Mouse (Mus musculus) forebrain, embryonic 16.5 days (tissue): ENCODE measurements around the gene Tspan17. TPM values are rescaled to one million over a fixed set of nuclear protein-coding genes. Genes with fewer than 3 reads are reported as not detected.
"Not testable (repeated sequence)": the region's sequence is repeated elsewhere in the genome, so short reads cannot be mapped to it uniquely, and the experiment has no call there.

Source experiments
- ATAC-seq: fragments of 200-750 bp; cut with Nextera tagmentation; 2 replicates; pipeline ENCODE4 v1.8.0; 2017; ENCODE audit warnings: mild to moderate bottlenecking, moderate library complexity
- H3K27ac ChIP-seq: fragments of 300-500 bp; sonication (generic); 2 replicates; pipeline ENCODE4 v1.5.1; 2014; ENCODE audit warnings: low read length, control low read depth
- H3K27me3 ChIP-seq: fragments of 300-500 bp; sonication (generic); replicated peaks from 2 replicates; pipeline ENCODE4 v1.6.1; 2014; ENCODE audit warnings: low read length; ENCODE audit not compliant: control insufficient read depth, insufficient read depth
- H3K36me3 ChIP-seq: fragments of 300-500 bp; sonication (generic); 2 replicates; pipeline ENCODE4 v1.6.1; 2014; ENCODE audit not compliant: control insufficient read depth, insufficient read depth
- H3K4me1 ChIP-seq: fragments of 300-500 bp; sonication (generic); replicated peaks from 2 replicates; pipeline ENCODE4 v1.6.1; 2014; ENCODE audit warnings: low read length; ENCODE audit not compliant: control insufficient read depth, insufficient read depth
- H3K4me2 ChIP-seq: fragments of 300-500 bp; sonication (generic); 2 replicates; pipeline ENCODE4 v1.6.1; 2014; ENCODE audit warnings: mild to moderate bottlenecking, low read length, control low read depth
- H3K4me3 ChIP-seq: fragments of 300-500 bp; sonication (generic); replicated peaks from 2 replicates; pipeline ENCODE4 v1.5.1; 2014; ENCODE audit warnings: mild to moderate bottlenecking, low read length, control low read depth
- H3K9ac ChIP-seq: fragments of 300-500 bp; sonication (generic); replicated peaks from 2 replicates; pipeline ENCODE4 v1.6.1; 2014; ENCODE audit warnings: low read depth, low read length, control low read depth
- H3K9me3 ChIP-seq: fragments of 300-500 bp; sonication (generic); 2 replicates; pipeline ENCODE4 v1.6.1; 2016; ENCODE audit warnings: low read length; ENCODE audit not compliant: control insufficient read depth
- WGBS: fragments of 180-500 bp; shearing (Covaris S2); extraction: QIAGEN DNeasy Blood & Tissue Kit; methylation state at CpG from one replicate; pipeline ENCODE4 v1.1.7; 2014; 5-methylcytosine and 5-hydroxymethylcytosine counted together
- polyA plus RNA-seq: library from polyadenylated mRNA; unstranded; fragments of >200 nt; fragmentation: Nextera tagmentation; extraction: Ambion mirVana; gene quantifications from 2 replicates; pipeline ENCODE4 v1.2.1, GENCODE M21; 2015

The Tspan17 gene
- polyA plus RNA-seq, 1 experiment from 2014 or later = 29.7 TPM

GRCm38 (mm10) chr13:54783698-54784097, 5.5 kb upstream of the Tspan17 start, which contains the start of gene Eif4e1b:
Gene Eif4e1b (plus strand): TSS chr13:54783998.
- 91% methylated on average over 4 of the region's 4 CpGs for WGBS
- H3K4me3 ChIP-seq = no peak within 1 kb of the TSS
- no peak within 1 kb of the TSS for H3K4me2 ChIP-seq
- no peaks in the 10 kb centered on the region for H3K9me3 ChIP-seq
- H3K27me3 ChIP-seq = no peaks in the 10 kb centered on the region
- H3K9ac ChIP-seq = no peak within 1 kb of the TSS
- peaks cover 4% of the 10 kb centered on the region; the same call in 1 of the 2 replicates for H3K4me1 ChIP-seq
- H3K27ac ChIP-seq = no peak within 1 kb of the TSS
- no peak for ATAC-seq
- no peaks in the 10 kb centered on the region for H3K36me3 ChIP-seq

DNA sequence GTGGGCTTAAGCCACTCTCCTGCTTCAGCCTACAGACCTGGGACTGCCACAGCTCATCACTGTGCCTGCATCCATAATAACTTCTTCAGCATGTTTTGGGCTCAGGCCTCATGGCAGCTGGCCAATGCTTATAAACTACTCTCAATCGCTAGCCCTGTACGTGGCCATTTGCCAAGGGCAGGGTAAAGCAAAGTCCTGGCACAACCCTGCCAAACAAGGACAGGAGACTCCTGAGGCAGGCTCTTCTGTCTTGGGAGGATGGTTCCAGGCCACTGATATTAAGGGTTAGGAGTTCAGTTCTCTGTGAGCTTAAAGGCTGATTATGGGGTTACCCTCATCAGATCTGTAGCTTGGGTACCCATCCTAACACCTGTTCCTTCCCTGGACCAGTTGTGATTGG, 1.6 kb upstream of the Tspan17 start:
- not testable (repeated sequence) for H3K4me3 ChIP-seq, H3K4me2 ChIP-seq, H3K36me3 ChIP-seq, ATAC-seq, H3K9ac ChIP-seq, H3K27ac ChIP-seq, H3K27me3 ChIP-seq, H3K9me3 ChIP-seq
- 22% methylated on average over 2 of the region's 2 CpGs for WGBS
- H3K4me1 ChIP-seq = peaks cover 11% of the 10 kb centered on the region; the same call in 1 of the 2 replicates

- Histone ChIP-seq H3K4me1 (peaks cover 11% of the 10 kb centered on the region; the same call in 1 of the 2 replicates), H3K27ac (no peak overlapping the region)
These were observed 602 bp downstream of the Tspan17 start for GRCm38 (mm10) chr13:54789561-54790397.

DNA sequence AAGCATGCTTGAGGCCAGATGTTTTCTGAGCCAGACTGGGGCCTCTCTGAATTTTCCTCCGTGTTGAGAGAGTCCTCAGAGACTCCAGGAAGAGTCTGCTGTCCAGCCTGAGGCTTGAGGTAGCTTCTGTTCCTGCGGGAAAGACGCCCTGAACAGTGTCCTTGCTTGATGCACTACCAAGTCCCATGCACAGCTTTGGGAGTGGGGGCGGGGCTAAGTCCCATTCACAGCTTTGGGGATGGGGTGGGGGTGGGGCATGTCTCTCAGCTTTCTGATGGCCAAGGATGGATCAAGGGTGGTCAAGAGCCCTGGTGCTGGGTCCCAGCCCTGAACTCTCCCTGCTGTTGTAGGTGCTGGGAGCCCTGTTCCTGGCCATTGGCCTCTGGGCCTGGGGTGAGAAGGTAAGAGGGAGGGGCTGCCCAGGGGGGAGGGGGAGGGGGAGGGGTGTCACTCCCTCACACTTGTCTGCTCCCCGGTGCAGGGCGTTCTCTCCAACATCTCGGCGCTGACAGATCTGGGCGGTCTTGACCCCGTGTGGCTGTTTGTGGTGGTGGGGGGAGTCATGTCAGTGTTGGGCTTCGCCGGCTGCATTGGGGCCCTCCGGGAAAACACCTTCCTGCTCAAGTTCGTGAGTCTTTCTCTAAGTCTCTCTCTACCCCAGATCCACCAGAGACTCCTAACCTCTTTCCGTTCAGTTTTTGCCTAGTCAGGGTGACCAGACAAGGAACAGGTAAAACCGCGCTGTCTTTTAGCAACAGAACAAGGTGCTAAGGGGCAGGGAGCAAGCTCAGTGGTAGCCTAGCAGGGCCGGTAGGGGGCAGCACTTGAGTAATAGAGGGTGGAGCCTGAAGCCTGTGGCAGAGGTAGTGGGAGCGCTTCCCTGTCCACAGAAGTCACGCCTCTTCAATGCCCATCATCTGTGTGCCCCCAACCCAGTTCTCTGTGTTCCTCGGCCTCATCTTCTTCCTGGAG, 3.4 kb downstream of the Tspan17 start:
- no peak for ATAC-seq
- Histone ChIP-seq H3K9me3 (no peaks in the 10 kb centered on the region), H3K36me3 (no peaks in the 10 kb centered on the region), H3K4me1 (peaks cover 11% of the 10 kb centered on the region; the same call in 1 of the 2 replicates), H3K9ac (no peak overlapping the region), H3K4me3 (no peak overlapping the region), H3K4me2 (no peak overlapping the region), H3K27ac (no peak overlapping the region), H3K27me3 (peaks cover 8% of the 10 kb centered on the region; the same call in 1 of the 2 replicates)
- WGBS = 23% methylated on average over 21 of the region's 21 CpGs

More at GRCm38 (mm10) chr13:54789561-54790397, 602 bp downstream of the Tspan17 start:
- 1% methylated on average over 38 of the region's 38 CpGs for WGBS
- Histone ChIP-seq H3K36me3 (no peaks in the 10 kb centered on the region), H3K27me3 (peaks cover 8% of the 10 kb centered on the region; the same call in 1 of the 2 replicates), H3K9ac (peak overlapping the region; percentile 64), H3K9me3 (no peaks in the 10 kb centered on the region), H3K4me2 (peak overlapping the region; percentile 99), H3K4me3 (peak overlapping the region; percentile 69)
- ATAC-seq = peak; percentile 41

- ATAC-seq = no peak
- Histone ChIP-seq H3K4me2 (no peak overlapping the region), H3K9me3 (no peaks in the 10 kb centered on the region), H3K36me3 (no peaks in the 10 kb centered on the region), H3K4me3 (no peak overlapping the region), H3K27ac (no peak overlapping the region), H3K27me3 (peaks cover 8% of the 10 kb centered on the region; the same call in 1 of the 2 replicates), H3K9ac (no peak overlapping the region), H3K4me1 (peaks cover 11% of the 10 kb centered on the region; the same call in 1 of the 2 replicates)
- WGBS = 74% methylated on average over 16 of the region's 16 CpGs
These were observed 4.9 kb downstream of the Tspan17 start for GRCm38 (mm10) chr13:54794002-54794577.

DNA sequence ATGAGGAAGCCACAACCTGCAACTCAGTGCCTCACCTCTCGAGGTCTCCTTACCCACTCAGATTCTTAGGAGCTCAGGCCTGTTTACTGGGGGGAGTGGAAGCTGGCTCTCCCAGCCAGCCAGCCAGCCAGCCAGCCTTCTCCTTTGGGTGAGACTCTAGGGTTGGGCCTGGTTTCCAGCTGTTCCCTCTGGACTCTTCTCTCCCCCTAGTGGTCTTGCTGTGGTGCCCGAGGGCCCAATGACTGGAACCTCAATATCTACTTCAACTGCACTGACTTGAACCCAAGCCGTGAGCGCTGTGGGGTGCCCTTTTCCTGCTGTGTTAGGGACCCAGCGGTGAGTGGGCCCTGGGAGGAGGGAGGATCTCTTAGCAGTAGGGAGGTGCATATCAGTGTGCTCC, 5.7 kb downstream of the Tspan17 start:
- peaks cover 7% of the 10 kb centered on the region; the same call in 1 of the 2 replicates for H3K4me1 ChIP-seq
- H3K4me2 ChIP-seq = no peak overlapping the region

DNA sequence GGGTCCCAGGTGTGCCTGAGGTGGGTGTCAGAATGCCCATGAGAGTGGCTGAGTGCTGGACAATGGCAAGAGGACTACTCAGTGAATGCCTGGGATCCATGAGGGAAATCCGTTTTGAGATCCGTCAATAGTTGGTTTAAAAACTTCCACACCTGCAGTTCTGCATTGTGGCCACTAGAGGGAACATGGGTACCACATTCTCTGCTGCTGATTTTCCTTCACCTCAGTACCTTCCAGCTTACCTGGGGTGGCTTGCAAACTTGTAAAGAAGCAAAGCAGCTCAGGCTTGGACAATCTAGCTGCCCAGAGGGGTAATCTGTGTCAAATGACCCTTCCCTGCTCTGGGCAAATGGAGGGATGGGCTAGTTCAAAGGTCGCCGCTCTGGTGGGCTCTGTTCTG, 8.2 kb downstream of the Tspan17 start:
- no peak for ATAC-seq
- 0 out of 2 replicates have a peak, but pooled peaks cover under 1% of the 10 kb centered on the region for H3K27me3 ChIP-seq
- WGBS = 40% methylated on average over 4 of the region's 4 CpGs

More for the DNA sequence above, 5.7 kb downstream of the Tspan17 start:
- Histone ChIP-seq H3K27ac (no peak overlapping the region), H3K9ac (no peak overlapping the region), H3K36me3 (no peaks in the 10 kb centered on the region), H3K4me3 (no peak overlapping the region), H3K27me3 (peaks cover 8% of the 10 kb centered on the region; the same call in 1 of the 2 replicates), H3K9me3 (no peaks in the 10 kb centered on the region)
- WGBS = 44% methylated on average over 5 of the region's 5 CpGs
- ATAC-seq = no peak

GRCm38 (mm10) chr13:54797861-54798643, 8.9 kb downstream of the Tspan17 start:
- 80% methylated on average over 16 of the region's 16 CpGs for WGBS
- H3K27me3 ChIP-seq = no peaks in the 10 kb centered on the region
- H3K4me2 ChIP-seq = no peak overlapping the region
- H3K27ac ChIP-seq = no peak overlapping the region
- no peaks in the 10 kb centered on the region for H3K36me3 ChIP-seq
- no peaks in the 10 kb centered on the region for H3K9me3 ChIP-seq
- H3K4me1 ChIP-seq = peaks cover 2% of the 10 kb centered on the region; the same call in 1 of the 2 replicates
- H3K4me3 ChIP-seq = no peak overlapping the region
- H3K9ac ChIP-seq = no peak overlapping the region
- ATAC-seq = no peak

More for the DNA sequence above, 8.2 kb downstream of the Tspan17 start:
- no peak overlapping the region for H3K27ac ChIP-seq
- H3K4me1 ChIP-seq = peaks cover 2% of the 10 kb centered on the region; the same call in 1 of the 2 replicates
- no peaks in the 10 kb centered on the region for H3K36me3 ChIP-seq
- no peak overlapping the region for H3K9ac ChIP-seq
- H3K4me2 ChIP-seq = no peak overlapping the region
- H3K9me3 ChIP-seq = no peaks in the 10 kb centered on the region
- H3K4me3 ChIP-seq = no peak overlapping the region
